Mouse (Mus musculus) myocyte (in vitro differentiated cells): ENCODE measurements at regions not wholly inside any gene's neighbourhood (a gene's known extent, or its start where the extent isn't known, plus 50 kb on each side); places are given as distances from the start of the nearest gene placed in this dataset.

Experiments
- H3K27me3 ChIP-seq: one replicate; pipeline ENCODE4 v1.6.1; 2011; ENCODE audit not compliant: control insufficient read depth, insufficient read depth, insufficient read length
- H3K36me3 ChIP-seq: one replicate; pipeline ENCODE4 v1.6.1; 2011; ENCODE audit not compliant: control insufficient read depth, insufficient read depth
- H3K4me2 ChIP-seq: one replicate; pipeline ENCODE4 v1.6.1; 2011; ENCODE audit warnings: low read depth, control low read depth
- H3K4me3 ChIP-seq: one replicate; pipeline ENCODE4 v1.5.1; 2011; ENCODE audit warnings: mild to moderate bottlenecking, control low read depth, moderate library complexity
- H3K79me2 ChIP-seq: one replicate; pipeline ENCODE4 v1.6.1; 2011; ENCODE audit not compliant: control insufficient read depth, insufficient read depth
- H3ac ChIP-seq: one replicate; pipeline ENCODE4 v1.6.1; 2011; ENCODE audit not compliant: control insufficient read depth, insufficient read length
- CEBPB ChIP-seq: IDR thresholded peaks from 2 replicates; pipeline ENCODE4 v1.6.1; 2011; ENCODE audit warnings: mild to moderate bottlenecking, moderate library complexity; ENCODE audit not compliant: poor library complexity, insufficient read depth, severe bottlenecking
- E2F4 ChIP-seq: IDR thresholded peaks from one replicate; pipeline ENCODE4 v1.6.1; 2011; ENCODE audit warnings: mild to moderate bottlenecking, control low read depth, moderate library complexity; ENCODE audit not compliant: insufficient read depth
- MAX ChIP-seq: IDR thresholded peaks from one replicate; pipeline ENCODE4 v1.6.1; 2011; ENCODE audit warnings: low read depth, mild to moderate bottlenecking, control low read depth
- MYOD1 ChIP-seq, 3 experiments: IDR thresholded peaks; one replicate each; pipeline ENCODE4 v1.6.1; 2011; ENCODE audit warnings: control low read depth in 2 of 3, low read depth in 2 of 3, mild to moderate bottlenecking in 2 of 3, moderate library complexity in 1 of 3; ENCODE audit not compliant: insufficient read length in 2 of 3, control insufficient read depth in 1 of 3
- MYOG ChIP-seq, 3 experiments: IDR thresholded peaks; one replicate each; pipeline ENCODE4 v1.6.1; 2011; ENCODE audit warnings: control low read depth in 2 of 3, low read depth in 2 of 3, mild to moderate bottlenecking in 2 of 3; ENCODE audit not compliant: insufficient read length in 2 of 3, control insufficient read depth in 1 of 3, insufficient read depth in 1 of 3
- POLR2A ChIP-seq: IDR thresholded peaks from one replicate; pipeline ENCODE4 v1.6.1; 2011; ENCODE audit warnings: low read depth, mild to moderate bottlenecking, control low read depth, moderate library complexity; ENCODE audit not compliant: insufficient read length
- POLR2AphosphoS2 ChIP-seq: IDR thresholded peaks from one replicate; pipeline ENCODE4 v1.6.1; 2011; ENCODE audit warnings: low read depth, control low read depth; ENCODE audit not compliant: insufficient read length
- REST ChIP-seq: IDR thresholded peaks from one replicate; pipeline ENCODE4 v1.6.1; 2011; ENCODE audit warnings: mild to moderate bottlenecking, control low read depth, moderate library complexity; ENCODE audit not compliant: insufficient read depth, insufficient read length
- SRF ChIP-seq: IDR thresholded peaks from one replicate; pipeline ENCODE4 v1.6.1; 2011; ENCODE audit warnings: low read depth; ENCODE audit not compliant: control insufficient read depth, insufficient read length
- TCF12 ChIP-seq: IDR thresholded peaks from one replicate; pipeline ENCODE4 v1.6.1; 2011; ENCODE audit warnings: mild to moderate bottlenecking, control low read depth; ENCODE audit not compliant: poor library complexity, insufficient read depth, severe bottlenecking
- TCF3 ChIP-seq: IDR thresholded peaks from one replicate; pipeline ENCODE4 v1.6.1; 2011; ENCODE audit warnings: low read depth, control low read depth; ENCODE audit not compliant: insufficient read length
- USF1 ChIP-seq: IDR thresholded peaks from one replicate; pipeline ENCODE4 v1.6.1; 2011; ENCODE audit warnings: low read depth, mild to moderate bottlenecking, control low read depth, moderate library complexity

- H3K27me3 ChIP-seq: no peaks in the 10 kb centered on the region
- no peak overlapping the region for H3K4me2 ChIP-seq
- no peaks in the 10 kb centered on the region for H3K79me2 ChIP-seq
- no peak overlapping the region for H3ac ChIP-seq
- no peak overlapping the region for H3K4me3 ChIP-seq
- TF ChIP-seq CEBPB (no peak), MAX (no peak), TCF3 (no peak), TCF12 (no peak), SRF (no peak), POLR2AphosphoS2 (no peak), MYOD1 (IDR thresholded peaks at IDR 0.05; ENCODE audit: control insufficient read depth in 1 of 3, insufficient read length in 2 of 3, low read depth in 2 of 3) (no peak), POLR2A (no peak), REST (no peak), USF1 (no peak), MYOG (IDR thresholded peaks at IDR 0.05; ENCODE audit: control insufficient read depth in 1 of 3, insufficient read depth in 1 of 3, insufficient read length in 2 of 3, low read depth in 2 of 3) (no peak)
- H3K36me3 ChIP-seq: no peaks in the 10 kb centered on the region
Observed at GRCm38 (mm10) chr1:90282367-90282766, 78.6 kb downstream of the Ackr3 start.

GRCm38 (mm10) chr1:90283176-90283775 lies 79.5 kb downstream of the Ackr3 start:
- Histone ChIP-seq H3K27me3 (no peaks in the 10 kb centered on the region), H3K79me2 (no peaks in the 10 kb centered on the region), H3ac (no peak overlapping the region), H3K4me3 (no peak overlapping the region), H3K36me3 (no peaks in the 10 kb centered on the region), H3K4me2 (no peak overlapping the region)
- TF ChIP-seq TCF12: no peak
- TF ChIP-seq POLR2AphosphoS2: no peak
- no peak for TF ChIP-seq MYOG (IDR thresholded peaks at IDR 0.05; ENCODE audit: control insufficient read depth in 1 of 3, insufficient read depth in 1 of 3, insufficient read length in 2 of 3, low read depth in 2 of 3)
- TF ChIP-seq CEBPB: no peak
- TF ChIP-seq USF1: no peak
- no peak for TF ChIP-seq TCF3
- no peak for TF ChIP-seq E2F4
- no peak for TF ChIP-seq REST
- no peak for TF ChIP-seq MAX
- no peak for TF ChIP-seq POLR2A
- TF ChIP-seq MYOD1 (IDR thresholded peaks at IDR 0.05; ENCODE audit: control insufficient read depth in 1 of 3, insufficient read length in 2 of 3, low read depth in 2 of 3): no peak
- no peak for TF ChIP-seq SRF

- Histone ChIP-seq H3K4me2 (no peak overlapping the region), H3K79me2 (no peaks in the 10 kb centered on the region), H3K27me3 (no peaks in the 10 kb centered on the region), H3K36me3 (no peaks in the 10 kb centered on the region), H3K4me3 (no peak overlapping the region), H3ac (no peak overlapping the region)
- TF ChIP-seq USF1 (no peak), SRF (no peak), POLR2AphosphoS2 (no peak), E2F4 (no peak), CEBPB (no peak), POLR2A (no peak), REST (no peak), TCF3 (no peak), MAX (no peak), MYOG (IDR thresholded peaks at IDR 0.05; ENCODE audit: control insufficient read depth in 1 of 3, insufficient read depth in 1 of 3, insufficient read length in 2 of 3, low read depth in 2 of 3) (no peak), TCF12 (no peak), MYOD1 (IDR thresholded peaks at IDR 0.05; ENCODE audit: control insufficient read depth in 1 of 3, insufficient read length in 2 of 3, low read depth in 2 of 3) (no peak)
Observed at GRCm38 (mm10) chr1:90283912-90284636, 80.3 kb downstream of the Ackr3 start.

GRCm38 (mm10) chr1:90285318-90285717 lies 81.5 kb downstream of the Ackr3 start:
- H3ac ChIP-seq: no peak overlapping the region
- TF ChIP-seq SRF (no peak), E2F4 (no peak), MAX (no peak), REST (no peak), POLR2AphosphoS2 (no peak), CEBPB (no peak), USF1 (no peak), TCF12 (no peak), TCF3 (no peak), MYOD1 (IDR thresholded peaks at IDR 0.05; ENCODE audit: control insufficient read depth in 1 of 3, insufficient read length in 2 of 3, low read depth in 2 of 3) (no peak), MYOG (IDR thresholded peaks at IDR 0.05; ENCODE audit: control insufficient read depth in 1 of 3, insufficient read depth in 1 of 3, insufficient read length in 2 of 3, low read depth in 2 of 3) (no peak), POLR2A (no peak)
- no peak overlapping the region for H3K4me2 ChIP-seq
- no peaks in the 10 kb centered on the region for H3K79me2 ChIP-seq
- no peaks in the 10 kb centered on the region for H3K27me3 ChIP-seq
- H3K4me3 ChIP-seq: no peak overlapping the region
- H3K36me3 ChIP-seq: no peaks in the 10 kb centered on the region
